Mouse (Mus musculus) Muller cell, postnatal 12 days (primary cell): Measurements from ENCODE around the gene Soga1.
A peak's percentile ranks its signal among the peaks of the same experiment; 100 is the strongest.

ENCODE experiments used
- DNase-seq: peaks from one replicate; pipeline ENCODE4 v3.0.0-alpha.2; 2015; ENCODE audit errors: inconsistent ontology term

The Soga1 gene

GRCm38 (mm10) chr2:157078793-157079700 is at the start of gene Soga1:
Gene Soga1, minus strand, starts transcription at chr2:157079254.
- peak; percentile 94 for DNase-seq

GRCm38 (mm10) chr2:157128072-157128471 is 49.0 kb upstream of the Soga1 start:
- no peak for DNase-seq

DNA sequence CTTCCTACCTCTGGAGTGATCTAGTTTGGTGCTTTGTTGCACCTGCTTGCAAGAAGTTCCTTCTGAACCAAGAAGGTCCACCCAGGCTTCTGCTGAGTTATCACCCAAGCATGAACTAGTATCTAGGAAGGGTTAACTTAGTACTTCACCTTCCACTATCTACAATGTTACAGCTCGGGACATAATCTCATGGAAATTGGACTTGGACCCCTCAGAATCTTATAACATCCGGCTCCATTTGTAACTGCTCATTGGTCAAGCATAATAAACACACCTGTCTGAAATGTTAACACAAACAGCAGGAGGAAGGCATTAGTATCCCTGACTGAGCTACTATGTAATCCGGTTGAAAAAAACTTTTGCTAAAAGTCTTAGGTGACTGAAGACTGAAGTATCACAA is 48.3 kb upstream of the Soga1 start:
- DNase-seq = no peak

DNA sequence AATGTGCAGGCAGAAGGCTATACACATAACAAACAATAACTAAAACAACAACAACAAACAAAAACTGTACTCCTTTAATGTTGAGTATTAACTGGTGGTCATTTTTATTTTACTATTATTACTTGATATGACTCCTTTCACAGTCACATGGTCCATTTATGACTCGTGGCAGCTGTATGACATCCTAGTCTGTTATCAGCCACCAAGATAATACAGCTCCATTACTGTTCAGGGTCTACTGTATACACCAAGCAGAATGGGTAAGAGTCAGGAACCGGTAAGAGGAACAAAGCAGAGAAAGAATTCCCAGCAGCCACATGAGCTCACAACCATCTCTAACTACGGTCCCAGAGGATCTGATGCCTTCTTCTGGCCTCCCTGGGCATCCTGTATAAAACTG is 46.2 kb upstream of the Soga1 start:
- no peak for DNase-seq

GRCm38 (mm10) chr2:157121766-157122165 is 42.7 kb upstream of the Soga1 start:
- DNase-seq = no peak

DNA sequence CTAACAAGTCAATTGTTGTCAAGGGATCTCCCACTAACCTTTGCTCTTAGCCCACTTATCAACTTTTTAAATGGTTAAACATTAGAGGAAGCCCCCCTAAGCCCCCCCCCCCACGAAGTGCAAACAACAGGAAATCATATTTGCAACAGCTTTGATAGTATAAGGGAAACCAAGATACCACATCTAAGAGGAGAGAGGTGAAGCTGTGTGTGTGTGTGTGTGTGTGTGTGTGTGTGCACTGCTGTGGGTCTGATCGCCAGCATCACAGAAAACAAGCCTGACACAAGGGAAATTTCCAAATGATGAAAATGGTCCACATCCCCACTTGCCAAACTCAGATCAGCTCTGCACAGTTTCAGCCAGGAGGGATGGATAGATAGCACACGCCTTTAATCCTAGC is 40.0 kb upstream of the Soga1 start:
- no peak for DNase-seq

DNA sequence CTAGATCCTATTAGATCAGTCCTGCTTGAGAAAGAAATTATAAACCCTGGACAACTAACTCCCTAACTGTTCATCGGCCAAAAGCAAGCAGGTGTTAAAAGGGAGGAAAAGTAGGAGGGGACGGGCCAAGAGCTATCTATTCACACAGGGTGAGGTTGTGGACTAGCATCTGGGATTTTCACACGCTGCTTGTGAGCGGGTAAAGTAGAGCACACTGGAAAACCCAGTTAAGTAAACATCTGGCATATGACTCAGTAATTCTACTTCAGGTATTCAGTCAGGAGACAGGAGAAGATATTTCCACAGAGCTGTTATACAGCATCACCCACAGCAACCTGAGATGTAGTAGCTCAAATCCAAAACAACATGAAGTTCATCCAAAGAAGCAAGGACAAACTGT is 39.5 kb upstream of the Soga1 start:
- DNase-seq = no peak

DNA sequence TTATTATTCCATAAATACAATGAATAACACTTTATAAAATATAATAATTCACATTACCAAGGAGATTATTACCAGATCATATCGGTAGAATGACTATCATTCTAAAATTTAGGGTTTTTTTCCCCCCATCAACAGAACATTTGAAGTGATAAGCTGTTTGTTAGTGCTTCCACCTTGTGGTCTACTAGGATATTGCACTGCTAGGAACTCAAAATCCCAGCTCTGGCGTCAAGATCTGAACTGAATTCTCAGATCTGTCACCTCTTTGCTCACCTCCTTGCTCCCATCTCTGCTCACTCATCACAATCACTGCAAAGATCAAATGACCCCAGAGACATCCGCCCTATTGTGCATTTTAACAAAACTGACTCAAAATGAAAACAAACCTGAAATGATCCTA is 37.9 kb upstream of the Soga1 start:
- DNase-seq = peak; percentile 9

GRCm38 (mm10) chr2:157108236-157108635 is 29.2 kb upstream of the Soga1 start:
- DNase-seq = no peak

- no peak for DNase-seq
These were observed 25.4 kb upstream of the Soga1 start for GRCm38 (mm10) chr2:157104454-157104853.

DNA sequence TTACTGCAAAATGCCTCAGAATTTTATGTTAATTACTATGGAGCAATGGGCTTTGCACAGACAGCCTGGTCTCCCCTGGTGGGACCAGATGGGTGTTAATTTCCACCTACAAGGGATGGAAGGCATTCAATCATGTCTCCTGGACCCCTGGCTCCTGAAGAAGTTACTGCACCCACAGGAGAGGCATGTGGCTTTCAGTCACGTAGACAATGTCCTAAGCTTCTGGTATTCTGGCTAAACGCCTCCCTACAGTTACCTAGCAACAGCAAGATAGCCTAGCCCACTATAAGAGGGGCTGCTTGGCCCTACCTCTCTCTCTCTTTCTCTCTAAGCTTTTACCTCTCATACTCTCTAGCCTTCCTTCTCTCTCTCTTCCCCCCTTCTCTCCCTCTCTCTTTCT is 23.2 kb upstream of the Soga1 start:
- DNase-seq = no peak

- no peak for DNase-seq
These were observed 22.6 kb upstream of the Soga1 start for GRCm38 (mm10) chr2:157101650-157102049.

GRCm38 (mm10) chr2:157100319-157100605 is 21.2 kb upstream of the Soga1 start:
- DNase-seq = peak; percentile 14

DNA sequence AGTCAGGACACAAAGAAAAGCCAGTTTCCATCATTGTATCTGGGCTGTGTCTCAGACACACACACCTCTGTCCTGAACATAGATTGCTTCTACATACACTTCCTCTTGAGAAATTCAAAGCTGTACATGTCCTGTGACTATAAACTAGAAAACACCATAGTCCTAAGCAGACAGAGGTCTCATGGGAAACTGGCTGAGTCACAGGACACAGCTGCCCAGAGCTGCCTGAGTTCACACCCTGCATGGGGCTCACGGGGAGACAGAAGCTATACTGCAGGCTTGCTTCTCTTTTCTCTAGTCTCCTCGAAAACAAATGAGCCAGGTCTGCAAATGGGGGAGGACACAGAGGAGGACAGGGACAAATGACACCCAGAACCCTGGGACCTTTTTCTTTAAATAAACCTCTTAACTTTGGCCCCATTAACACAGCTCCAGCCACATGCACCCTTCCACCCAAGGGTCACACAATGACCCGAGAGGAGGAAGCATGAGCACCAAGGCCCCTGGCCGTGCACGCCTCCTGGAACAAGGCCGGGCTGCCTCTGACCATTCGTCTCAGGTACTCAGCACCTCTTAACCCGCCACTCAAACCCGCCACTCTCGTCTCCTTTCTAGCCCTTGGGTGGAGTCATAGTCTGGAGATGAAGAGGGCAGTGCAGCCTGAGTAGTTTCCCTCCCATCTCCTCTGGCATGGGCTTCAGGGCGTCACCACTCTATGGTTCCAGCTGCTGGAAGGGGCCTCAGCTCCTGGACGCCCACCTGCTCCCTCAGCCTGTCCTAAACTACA is 20.7 kb upstream of the Soga1 start:
- DNase-seq = no peak

- DNase-seq = peak; percentile 37
These were observed 16.1 kb upstream of the Soga1 start for GRCm38 (mm10) chr2:157095005-157095755.

GRCm38 (mm10) chr2:157092024-157092423 is 13.0 kb upstream of the Soga1 start:
- DNase-seq = peak; percentile 85

DNA sequence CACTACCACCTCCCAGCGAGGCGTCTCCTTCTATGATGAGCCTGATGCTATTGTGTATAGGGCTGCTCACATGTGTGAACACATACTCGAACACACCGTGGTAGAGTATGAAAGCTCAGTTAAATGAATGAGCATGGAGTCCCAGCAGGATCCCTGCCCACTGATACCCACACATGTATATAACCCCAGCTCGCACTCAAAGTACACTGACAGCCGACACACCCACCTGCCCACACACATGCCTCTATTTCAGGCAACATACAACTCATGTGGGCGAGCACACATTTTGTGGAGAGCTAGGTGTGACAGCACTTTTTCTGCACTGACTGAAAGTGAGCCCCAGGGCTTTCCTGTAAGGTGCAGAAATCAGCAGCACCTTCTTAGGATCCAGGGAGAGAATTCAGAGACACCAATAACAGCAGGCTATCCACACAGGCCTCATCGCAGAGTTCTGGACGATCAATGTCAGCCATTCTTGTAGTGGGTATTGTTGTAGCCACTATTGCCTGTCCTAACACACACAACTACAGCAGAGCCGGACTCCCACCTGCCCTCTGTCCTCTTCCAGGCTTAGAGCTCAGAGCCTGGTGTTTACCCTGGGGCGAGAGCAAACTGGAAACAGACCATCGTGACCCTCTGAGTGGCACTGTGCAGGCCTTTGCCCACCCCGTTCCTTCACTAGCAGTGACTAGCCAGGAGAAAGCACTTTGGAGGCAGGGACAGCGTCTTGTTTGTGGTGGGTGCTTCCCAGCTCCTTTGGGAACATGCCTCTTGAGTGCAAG is 8.7 kb upstream of the Soga1 start:
- no peak for DNase-seq

- no peak for DNase-seq
These were observed 7.7 kb upstream of the Soga1 start, which contains the start of gene Tldc2 for GRCm38 (mm10) chr2:157086796-157087195. Gene Tldc2, plus strand, starts transcription at chr2:157087055.

DNA sequence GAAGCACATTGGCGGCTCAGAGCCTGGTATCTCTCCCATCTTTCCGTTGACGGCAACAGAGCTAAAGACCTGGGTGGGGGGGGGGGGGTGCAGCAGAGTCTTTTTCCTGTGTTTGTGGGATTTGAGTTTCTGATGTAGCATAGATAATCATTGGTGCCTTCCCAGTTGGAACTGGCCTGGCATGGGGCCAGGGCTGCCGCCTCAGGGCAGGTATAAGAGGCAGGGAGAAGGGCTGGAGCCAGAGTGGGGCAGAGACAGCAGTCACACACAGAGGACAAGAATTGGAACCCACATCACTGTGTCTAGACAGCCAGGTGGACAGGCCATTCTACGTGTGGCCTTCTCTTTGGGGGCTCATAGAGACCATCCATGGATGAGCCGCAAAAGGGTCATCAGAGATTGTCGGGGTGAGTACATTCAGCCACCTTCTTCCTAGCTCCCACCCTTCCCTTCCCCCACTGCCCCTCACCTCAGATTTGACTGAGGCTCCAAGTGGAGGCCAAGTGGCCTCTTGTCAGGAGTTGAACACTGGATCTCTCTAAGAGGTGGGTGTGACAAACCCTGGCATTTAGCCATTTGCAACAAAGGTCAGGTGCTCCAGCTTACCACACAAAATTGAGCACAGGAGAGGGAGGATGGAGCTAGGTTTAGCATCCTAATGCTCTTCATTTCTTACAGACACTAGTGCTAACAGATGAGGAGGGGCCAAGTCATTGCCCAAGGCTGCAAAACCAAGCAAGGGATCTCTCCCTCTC is 6.0 kb upstream of the Soga1 start:
- no peak for DNase-seq

GRCm38 (mm10) chr2:157081960-157082359 is 2.9 kb upstream of the Soga1 start:
- DNase-seq = no peak

DNA sequence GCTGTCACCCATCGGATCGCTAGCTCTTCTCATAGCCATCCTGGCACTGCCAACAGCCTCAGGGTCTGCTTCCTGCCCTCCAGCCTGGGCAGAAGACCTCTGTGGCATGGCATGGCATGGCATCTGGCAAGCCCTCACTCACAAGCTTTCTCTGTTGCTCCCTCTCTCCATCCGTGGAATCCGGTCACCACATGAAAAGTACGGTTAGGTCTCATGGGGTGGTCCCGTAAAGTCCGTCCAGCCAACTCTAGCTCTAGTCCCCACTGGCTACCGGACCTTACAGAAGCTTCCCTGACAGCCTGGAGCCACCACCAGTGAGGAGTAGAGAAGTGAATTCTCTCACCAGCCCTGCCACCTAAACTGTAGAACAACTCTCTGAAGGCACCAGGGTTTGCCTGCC is 2.3 kb upstream of the Soga1 start:
- DNase-seq = no peak
